Mouse (Mus musculus) cerebellum, adult 11-12 months (tissue): ENCODE measurements around the gene Capn15.

Experiments
- DNase-seq: peaks from one replicate; pipeline ENCODE4 v3.0.0; 2022

The Capn15 gene

GRCm38 (mm10) chr17:25985306-25986294 lies at the start of gene Capn15:
TSS of gene Capn15 (minus strand) at chr17:25985796.
- peak; percentile 95 for DNase-seq

GRCm38 (mm10) chr17:26032037-26032436 lies 46.4 kb upstream of the Capn15 start:
- DNase-seq = no peak

- peak; percentile 85 for DNase-seq
These were observed 46.0 kb upstream of the Capn15 start for GRCm38 (mm10) chr17:26031583-26031982.

GRCm38 (mm10) chr17:26028261-26028660 lies 42.7 kb upstream of the Capn15 start:
- DNase-seq = no peak

GRCm38 (mm10) chr17:26024674-26025073 lies 39.1 kb upstream of the Capn15 start:
- no peak for DNase-seq

GRCm38 (mm10) chr17:26023966-26024365 lies 38.4 kb upstream of the Capn15 start:
- DNase-seq = no peak

- no peak for DNase-seq
These were observed 37.6 kb upstream of the Capn15 start for GRCm38 (mm10) chr17:26023181-26023580.

- no peak for DNase-seq
These were observed 36.2 kb upstream of the Capn15 start for GRCm38 (mm10) chr17:26021728-26022341.

- DNase-seq = no peak
These were observed 35.3 kb upstream of the Capn15 start for GRCm38 (mm10) chr17:26020848-26021347.

GRCm38 (mm10) chr17:26018388-26018787 lies 32.8 kb upstream of the Capn15 start:
- DNase-seq = no peak

- DNase-seq = no peak
These were observed 32.4 kb upstream of the Capn15 start for GRCm38 (mm10) chr17:26017949-26018348.

- no peak for DNase-seq
These were observed 31.4 kb upstream of the Capn15 start for GRCm38 (mm10) chr17:26017021-26017420.

- DNase-seq = no peak
These were observed 28.1 kb upstream of the Capn15 start for GRCm38 (mm10) chr17:26013711-26014110.

- DNase-seq = peak; percentile 89
These were observed 26.4 kb upstream of the Capn15 start for GRCm38 (mm10) chr17:26011841-26012460.

- DNase-seq = peak; percentile 75
These were observed 23.9 kb upstream of the Capn15 start for GRCm38 (mm10) chr17:26009540-26009939.

GRCm38 (mm10) chr17:26008787-26009186 lies 23.2 kb upstream of the Capn15 start:
- no peak for DNase-seq

- no peak for DNase-seq
These were observed 22.7 kb upstream of the Capn15 start for GRCm38 (mm10) chr17:26008331-26008730.

GRCm38 (mm10) chr17:26007646-26008045 lies 22.1 kb upstream of the Capn15 start:
- no peak for DNase-seq

- no peak for DNase-seq
These were observed 20.3 kb upstream of the Capn15 start for GRCm38 (mm10) chr17:26005731-26006450.

GRCm38 (mm10) chr17:26004711-26005110 lies 19.1 kb upstream of the Capn15 start:
- no peak for DNase-seq

- DNase-seq = no peak
These were observed 18.3 kb upstream of the Capn15 start for GRCm38 (mm10) chr17:26003864-26004263.

- no peak for DNase-seq
These were observed 12.8 kb upstream of the Capn15 start for GRCm38 (mm10) chr17:25998425-25998824.

- no peak for DNase-seq
These were observed 7.9 kb upstream of the Capn15 start for GRCm38 (mm10) chr17:25993489-25993888.
